Mouse (Mus musculus): ENCODE results near the gene Cenpx. TPM values are rescaled to one million over a fixed set of nuclear protein-coding genes. Genes with fewer than 3 reads are reported as not detected.

Cenpx gene
- total RNA-seq, 1 experiment = 53.9 TPM

DNA sequence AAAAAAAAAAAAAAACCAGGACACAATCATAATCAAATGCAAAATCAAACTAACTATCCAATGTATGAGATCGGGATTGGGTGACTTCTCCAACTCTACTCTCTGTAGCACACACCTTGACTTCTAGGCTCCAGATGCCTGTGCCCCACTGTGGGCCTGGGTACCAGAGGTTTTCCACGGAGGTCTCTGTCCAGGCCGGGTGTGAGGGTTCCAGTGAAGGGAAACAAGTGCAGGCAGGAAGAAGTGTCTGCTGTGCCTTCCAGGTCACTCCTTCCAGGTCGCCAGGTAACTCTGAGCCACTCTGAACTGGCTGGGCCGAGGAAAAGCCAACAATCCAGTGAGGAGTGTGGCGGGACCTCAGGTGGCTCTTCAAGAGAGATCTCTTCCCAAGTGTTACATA is 22.9 kb upstream of the Cenpx start:
- Histone ChIP-seq H3K27ac (ENCODE audit: insufficient read depth, low read depth, low read length, poor library complexity, severe bottlenecking) (no peak overlapping the region), H3K36me3 (ENCODE audit: control insufficient read depth, insufficient read depth, low read length, poor library complexity, severe bottlenecking) (no peaks in the 10 kb centered on the region), H3K4me3 (ENCODE audit: insufficient read depth in 1 of 2, low read depth in 1 of 2, low read length in 2 of 2, poor library complexity in 1 of 2, severe bottlenecking in 1 of 2) (no peak overlapping the region), H3K4me1 (ENCODE audit: control insufficient read depth in 2 of 2, insufficient read depth in 2 of 2, low read length in 2 of 2, poor library complexity in 1 of 2) (peaks cover 0 to 5% of the 10 kb centered on the region in 2 experiments; a peak in 1 of 4 replicates), H3K9me3 (ENCODE audit: control insufficient read depth, insufficient read depth, low read depth, low read length) (no peaks in the 10 kb centered on the region), H3K9ac (ENCODE audit: insufficient read depth, low read depth, low read length, poor library complexity, severe bottlenecking) (no peak overlapping the region)
- in situ Hi-C loops (cut with MboI; ENCODE audit: low sequenced_read_pairs in 2 of 2, unreplicated experiment in 2 of 2) = no loop called here
- TF ChIP-seq ZNF384 (IDR thresholded peaks at IDR 0.05; ENCODE audit: low read depth, low read length) (no peak), MAFK (IDR thresholded peaks at IDR 0.05; ENCODE audit: insufficient read depth, low read depth, low read length) (no peak), HCFC1 (IDR thresholded peaks at IDR 0.05; ENCODE audit: borderline replicate concordance, insufficient read depth, low read length) (no peak), ZC3H11A (IDR thresholded peaks at IDR 0.05; ENCODE audit: borderline replicate concordance, low read depth, low read length) (no peak), CHD2 (IDR thresholded peaks at IDR 0.05; ENCODE audit: low read depth, low read length) (no peak)
- DNase-seq (ENCODE audit: low read depth, low spot score) = no peak

DNA sequence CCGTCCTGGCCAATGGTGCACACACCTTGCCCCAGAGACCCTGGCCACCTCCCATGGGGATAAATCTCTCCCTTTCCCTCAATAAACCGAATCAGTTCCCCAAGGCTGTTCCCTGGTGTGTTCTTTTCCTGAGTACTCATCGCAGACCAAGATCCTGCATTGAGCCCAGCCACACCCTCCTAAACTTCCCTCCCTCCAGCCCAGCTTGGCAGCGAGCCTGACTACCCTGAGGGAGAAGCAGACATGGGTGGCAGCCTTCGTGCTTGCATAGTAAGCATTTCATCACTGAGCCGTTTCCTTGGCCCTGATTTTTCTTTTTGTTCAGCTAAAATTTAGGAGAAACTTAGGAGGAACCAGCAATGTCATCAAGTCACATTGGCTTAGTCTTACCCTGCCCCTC is 20.0 kb upstream of the Cenpx start:
- in situ Hi-C loops (cut with MboI; ENCODE audit: low sequenced_read_pairs in 2 of 2, unreplicated experiment in 2 of 2) = no loop called here
- H3K36me3 ChIP-seq (ENCODE audit: control insufficient read depth, insufficient read depth, low read length, poor library complexity, severe bottlenecking) = no peaks in the 10 kb centered on the region
- H3K27ac ChIP-seq (ENCODE audit: insufficient read depth, low read depth, low read length, poor library complexity, severe bottlenecking) = no peak overlapping the region
- H3K9ac ChIP-seq (ENCODE audit: insufficient read depth, low read depth, low read length, poor library complexity, severe bottlenecking) = no peak overlapping the region
- H3K4me1 ChIP-seq (ENCODE audit: control insufficient read depth in 2 of 2, insufficient read depth in 2 of 2, low read length in 2 of 2, poor library complexity in 1 of 2) = peaks cover 3 to 10% of the 10 kb centered on the region in 2 experiments; a peak in 1 of 4 replicates
- no peak for DNase-seq (ENCODE audit: low read depth, low spot score)
- H3K4me3 ChIP-seq (ENCODE audit: insufficient read depth in 1 of 2, low read depth in 1 of 2, low read length in 2 of 2, poor library complexity in 1 of 2, severe bottlenecking in 1 of 2) = no peak overlapping the region
- H3K9me3 ChIP-seq (ENCODE audit: control insufficient read depth, insufficient read depth, low read depth, low read length) = no peaks in the 10 kb centered on the region
- no peak for TF ChIP-seq HCFC1 (IDR thresholded peaks at IDR 0.05; ENCODE audit: borderline replicate concordance, insufficient read depth, low read length)
- no peak for TF ChIP-seq MAFK (IDR thresholded peaks at IDR 0.05; ENCODE audit: insufficient read depth, low read depth, low read length)

DNA sequence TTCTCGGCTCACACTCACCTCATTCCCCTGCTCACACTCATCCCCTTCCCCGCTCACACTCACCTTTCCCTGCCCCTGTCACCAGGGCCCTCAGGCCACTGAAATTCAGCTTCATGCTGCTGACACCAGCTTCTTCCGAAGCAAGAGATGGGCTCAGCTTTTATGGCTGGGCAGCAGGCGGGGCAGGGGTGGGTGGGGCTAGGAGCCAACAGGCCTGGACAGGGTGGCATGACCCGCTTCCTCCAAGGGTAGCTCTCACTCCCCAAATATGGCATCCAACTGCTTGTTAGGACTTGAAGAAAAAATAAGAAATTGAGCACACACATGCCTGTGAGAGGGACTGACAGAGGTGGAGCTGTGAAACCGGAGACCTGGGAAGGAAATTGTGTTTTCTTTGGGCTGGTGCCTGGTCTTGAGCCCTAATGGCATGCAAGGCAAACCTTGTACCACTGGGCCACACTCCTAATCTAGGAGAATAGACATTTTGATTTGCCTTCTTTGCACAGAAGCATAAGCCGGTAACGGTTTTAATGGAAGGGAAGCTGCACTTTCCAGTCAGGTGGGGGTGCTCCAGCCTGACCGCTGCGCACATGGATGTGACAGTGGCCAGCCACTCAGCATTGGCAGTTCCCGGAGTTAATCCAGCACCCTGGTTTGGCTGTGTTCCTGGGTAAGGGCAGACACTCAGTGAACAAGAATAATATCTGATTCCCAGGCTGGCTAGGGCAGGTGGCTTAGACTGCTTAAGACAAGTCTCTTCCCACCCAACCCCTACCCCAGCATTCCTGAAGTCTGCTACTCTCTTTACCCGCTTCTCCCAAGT is 18.5 kb upstream of the Cenpx start, which contains the start of gene Cbr2:
Gene Cbr2 (minus strand): TSS at position 257 of the 823 bp plus-strand sequence.
- TF ChIP-seq ZC3H11A (IDR thresholded peaks at IDR 0.05; ENCODE audit: borderline replicate concordance, low read depth, low read length) (no peak), ZNF384 (IDR thresholded peaks at IDR 0.05; ENCODE audit: low read depth, low read length) (no peak), MAFK (IDR thresholded peaks at IDR 0.05; ENCODE audit: insufficient read depth, low read depth, low read length) (no peak), CHD2 (IDR thresholded peaks at IDR 0.05; ENCODE audit: low read depth, low read length) (no peak), HCFC1 (IDR thresholded peaks at IDR 0.05; ENCODE audit: borderline replicate concordance, insufficient read depth, low read length) (no peak)
- no peak within 1 kb of the TSS for H3K4me3 ChIP-seq (ENCODE audit: insufficient read depth in 1 of 2, low read depth in 1 of 2, low read length in 2 of 2, poor library complexity in 1 of 2, severe bottlenecking in 1 of 2)
- H3K9ac ChIP-seq (ENCODE audit: insufficient read depth, low read depth, low read length, poor library complexity, severe bottlenecking) = no peak within 1 kb of the TSS
- H3K36me3 ChIP-seq (ENCODE audit: control insufficient read depth, insufficient read depth, low read length, poor library complexity, severe bottlenecking) = no peaks in the 10 kb centered on the region
- H3K9me3 ChIP-seq (ENCODE audit: control insufficient read depth, insufficient read depth, low read depth, low read length) = no peaks in the 10 kb centered on the region
- H3K4me1 ChIP-seq (ENCODE audit: control insufficient read depth in 2 of 2, insufficient read depth in 2 of 2, low read length in 2 of 2, poor library complexity in 1 of 2) = peaks cover 3 to 10% of the 10 kb centered on the region in 2 experiments; a peak in 1 of 4 replicates
- in situ Hi-C loops (cut with MboI; ENCODE audit: low sequenced_read_pairs in 2 of 2, unreplicated experiment in 2 of 2) = no loop called here
- H3K27ac ChIP-seq (ENCODE audit: insufficient read depth, low read depth, low read length, poor library complexity, severe bottlenecking) = no peak within 1 kb of the TSS
- no peak for DNase-seq (ENCODE audit: low read depth, low spot score)

DNA sequence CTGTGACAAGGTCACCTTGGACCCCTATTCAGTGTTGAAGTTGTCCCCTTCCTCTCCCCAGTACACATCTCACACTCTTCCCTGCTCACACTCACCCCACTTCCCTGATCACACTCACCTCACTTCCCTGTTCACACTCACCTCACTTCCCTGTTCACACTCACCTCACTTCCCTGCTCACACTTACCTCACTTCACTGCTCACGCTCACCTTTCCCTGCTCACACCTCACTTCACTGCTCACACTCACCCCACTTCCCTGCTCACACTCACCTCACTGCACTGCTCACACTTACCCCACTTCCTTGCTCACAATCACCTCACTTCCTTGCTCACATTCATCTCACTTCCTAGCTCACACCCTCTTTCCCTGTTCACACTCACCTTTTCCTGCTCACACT is 17.9 kb upstream of the Cenpx start:
- no peak overlapping the region for H3K4me3 ChIP-seq (ENCODE audit: insufficient read depth in 1 of 2, low read depth in 1 of 2, low read length in 2 of 2, poor library complexity in 1 of 2, severe bottlenecking in 1 of 2)
- no peak for TF ChIP-seq MAFK (IDR thresholded peaks at IDR 0.05; ENCODE audit: insufficient read depth, low read depth, low read length)
- TF ChIP-seq ZC3H11A (IDR thresholded peaks at IDR 0.05; ENCODE audit: borderline replicate concordance, low read depth, low read length) = no peak
- no peak for TF ChIP-seq CHD2 (IDR thresholded peaks at IDR 0.05; ENCODE audit: low read depth, low read length)
- no peak for TF ChIP-seq HCFC1 (IDR thresholded peaks at IDR 0.05; ENCODE audit: borderline replicate concordance, insufficient read depth, low read length)
- TF ChIP-seq ZNF384 (IDR thresholded peaks at IDR 0.05; ENCODE audit: low read depth, low read length) = no peak
- no peaks in the 10 kb centered on the region for H3K36me3 ChIP-seq (ENCODE audit: control insufficient read depth, insufficient read depth, low read length, poor library complexity, severe bottlenecking)
- H3K9me3 ChIP-seq (ENCODE audit: control insufficient read depth, insufficient read depth, low read depth, low read length) = no peaks in the 10 kb centered on the region
- no peak overlapping the region for H3K9ac ChIP-seq (ENCODE audit: insufficient read depth, low read depth, low read length, poor library complexity, severe bottlenecking)
- no peak overlapping the region for H3K27ac ChIP-seq (ENCODE audit: insufficient read depth, low read depth, low read length, poor library complexity, severe bottlenecking)
- H3K4me1 ChIP-seq (ENCODE audit: control insufficient read depth in 2 of 2, insufficient read depth in 2 of 2, low read length in 2 of 2, poor library complexity in 1 of 2) = peaks cover 3 to 8% of the 10 kb centered on the region in 2 experiments; a peak in 1 of 4 replicates
- DNase-seq (ENCODE audit: low read depth, low spot score) = no peak
- in situ Hi-C loops (cut with MboI; ENCODE audit: low sequenced_read_pairs in 2 of 2, unreplicated experiment in 2 of 2) = no loop called here
